ENCODE assay signal across 8 mouse cellular contexts in genomic region chr9:34847664-34848063, GRCm38 (mm10).
DNase-seq lines count a peak whose midpoint lies in the region; ATAC-seq and TF ChIP-seq lines count a peak whose summit lies in the region.

No protein-coding gene starts in this region.

- H3K9ac ChIP-seq in lung, embryonic 14.5 days, result no peak overlapping the region

- H3K36me3 ChIP-seq in lung, embryonic 14.5 days (ENCODE audit: insufficient read depth), result no peaks in the 10 kb centered on the region

- peak; percentile 69; the same call in 1 of the 2 replicates for ATAC-seq in frontal cortex, adult (ENCODE audit: low TSS enrichment)
- ATAC-seq in lung, embryonic 14.5 days (ENCODE audit: insufficient read depth), result no peak

- H3K27me3 ChIP-seq in lung, embryonic 14.5 days (ENCODE audit: insufficient read depth, low read length), result no peaks in the 10 kb centered on the region

- H3K4me1 ChIP-seq in lung, embryonic 14.5 days (ENCODE audit: insufficient read depth), result no peaks in the 10 kb centered on the region
- H3K4me1 ChIP-seq in bone marrow, adult 2 months (ENCODE audit: control insufficient read depth, insufficient read depth, low read length), result no peaks in the 10 kb centered on the region

- H3K4me3 ChIP-seq in lung, embryonic 14.5 days (ENCODE audit: low read depth, low read length), result no peak overlapping the region
- H3K4me3 ChIP-seq in bone marrow, adult 2 months (replicated peaks; ENCODE audit: control insufficient read depth, low read depth, low read length), result no peak overlapping the region

- DNase-seq in frontal cortex, postnatal 14 days (ENCODE audit: low spot score in 2 of 2), result no peak
- peak; percentile 53 for DNase-seq in lung, embryonic 14.5 days
- DNase-seq in lung, postnatal 25 days (ENCODE audit: low spot score), result no peak
- DNase-seq in lung, postnatal 36 days, result peak; percentile 19
- no peak for DNase-seq in left cerebral cortex, adult 8-10 months (ENCODE audit: low spot score in 2 of 2)
- no peak for DNase-seq in frontal cortex, postnatal 25 days (ENCODE audit: low spot score in 2 of 2)

- TF ChIP-seq POLR2A in bone marrow, adult 2 months (IDR thresholded peaks at IDR 0.05; ENCODE audit: borderline replicate concordance, control insufficient read depth, low read depth, low read length), result no peak

- H3K4me2 ChIP-seq in lung, embryonic 14.5 days, result no peak overlapping the region

- no peak overlapping the region for H3K27ac ChIP-seq in lung, embryonic 14.5 days (ENCODE audit: low read depth)
- H3K27ac ChIP-seq in bone marrow, adult 2 months (ENCODE audit: control insufficient read depth, insufficient read depth, low read depth, low read length, poor library complexity), result no peak overlapping the region

- WGBS in lung, embryonic 14.5 days, result 46% methylated on average over 5 of the region's 5 CpGs
- WGBS in bone marrow, adult 2 months, result 50% methylated on average over 5 of the region's 5 CpGs

- H3K9me3 ChIP-seq in lung, embryonic 14.5 days (ENCODE audit: low read depth, low read length), result no peaks in the 10 kb centered on the region

- peak; percentile 70 for TF ChIP-seq CTCF in lung, embryonic 14.5 days (IDR thresholded peaks at IDR 0.05; ENCODE audit: low read depth)
- peak; percentile 35; the same call in 1 of the 2 replicates for TF ChIP-seq CTCF in bone marrow, adult 2 months (IDR thresholded peaks at IDR 0.05; ENCODE audit: control insufficient read depth, insufficient read depth, low read length)

Comparison
In these comparisons a context has a peak if more than half of its experiments do, and no peak if none do; other contexts are left out.
1. DNase-seq: peak in lung, embryonic 14.5 days (single experiment) and lung, postnatal 36 days (single experiment); none in frontal cortex, postnatal 14 days (0 of 2), lung, postnatal 25 days (single experiment), left cerebral cortex, adult 8-10 months (0 of 2) and frontal cortex, postnatal 25 days (0 of 2).